Mouse (Mus musculus) c-Kit-positive CD71-positive TER-119-negative erythroid progenitor cells, embryonic 14.5 days (primary cell): ENCODE measurements around the gene Pigc.

Experiments used
- DNase-seq: peaks from one replicate; pipeline ENCODE4 v3.0.0-alpha.2; 2013; ENCODE audit warnings: low read depth

Gene Pigc

GRCm38 (mm10) chr1:161968589-161969407 lies at the start of gene Pigc:
Gene Pigc, plus strand, starts transcription at chr1:161969186.
- peak; percentile 70 for DNase-seq

DNA sequence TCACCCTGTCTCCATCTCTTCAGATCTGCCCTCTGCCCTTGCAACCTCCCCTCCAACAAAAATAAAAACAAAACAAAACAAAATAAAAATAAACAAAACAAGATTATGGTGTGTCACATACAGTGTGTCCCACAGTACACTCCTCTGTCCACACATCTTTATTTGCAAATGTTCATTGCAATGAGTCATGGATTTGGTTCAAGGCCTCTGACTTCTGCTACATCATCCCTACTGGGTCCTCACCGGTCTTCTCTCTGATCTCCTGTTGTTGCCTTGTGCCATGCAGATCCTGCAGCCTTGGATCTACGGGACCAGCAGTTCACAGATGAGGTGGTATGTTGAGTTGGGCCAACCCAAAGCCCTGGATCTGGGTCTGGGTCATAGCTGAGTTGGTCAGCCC lies 49.4 kb upstream of the Pigc start:
- DNase-seq: no peak

GRCm38 (mm10) chr1:161920475-161921454 lies 48.2 kb upstream of the Pigc start:
- DNase-seq: no peak

DNA sequence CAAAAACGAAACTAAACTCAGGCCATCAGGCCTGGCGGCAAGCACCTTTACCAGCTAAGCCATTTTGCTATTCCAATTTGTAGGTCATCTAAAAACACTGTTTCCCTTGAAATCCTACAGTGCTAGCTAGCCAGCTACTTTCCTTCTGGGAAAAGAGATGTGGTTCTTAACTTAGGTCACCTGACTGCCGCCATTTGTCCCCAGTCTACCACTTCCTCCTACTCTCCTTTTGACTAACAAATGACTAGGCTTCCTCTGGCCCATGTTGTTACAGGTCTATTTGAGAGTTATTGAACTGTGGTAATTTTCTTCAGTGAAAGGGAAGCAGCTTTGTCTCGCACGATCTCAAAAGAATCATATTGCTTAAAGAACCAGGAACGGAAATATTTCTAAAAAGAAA lies 47.1 kb upstream of the Pigc start:
- no peak for DNase-seq

GRCm38 (mm10) chr1:161924321-161924720 lies 44.7 kb upstream of the Pigc start:
- DNase-seq: no peak

- no peak for DNase-seq
Measured at GRCm38 (mm10) chr1:161925281-161925805, 43.6 kb upstream of the Pigc start.

DNA sequence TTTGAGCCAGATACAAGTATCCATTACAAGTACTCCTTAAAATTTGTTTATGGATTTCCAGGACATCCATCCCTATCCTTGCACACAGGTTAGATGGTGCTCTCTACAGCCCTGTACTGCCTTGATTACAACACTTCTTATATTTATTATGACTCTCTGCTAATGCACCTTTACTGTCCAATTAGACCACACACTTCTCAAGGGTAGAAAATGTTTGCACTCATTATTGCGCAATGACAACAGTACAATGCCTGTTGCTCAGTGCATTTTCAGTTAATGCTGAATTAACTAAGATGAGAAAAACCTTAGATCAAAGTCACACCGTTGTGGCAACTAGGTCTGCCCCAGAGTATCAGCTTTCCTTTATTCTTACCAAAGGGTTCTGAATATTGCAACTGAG lies 41.0 kb upstream of the Pigc start:
- DNase-seq: no peak

DNA sequence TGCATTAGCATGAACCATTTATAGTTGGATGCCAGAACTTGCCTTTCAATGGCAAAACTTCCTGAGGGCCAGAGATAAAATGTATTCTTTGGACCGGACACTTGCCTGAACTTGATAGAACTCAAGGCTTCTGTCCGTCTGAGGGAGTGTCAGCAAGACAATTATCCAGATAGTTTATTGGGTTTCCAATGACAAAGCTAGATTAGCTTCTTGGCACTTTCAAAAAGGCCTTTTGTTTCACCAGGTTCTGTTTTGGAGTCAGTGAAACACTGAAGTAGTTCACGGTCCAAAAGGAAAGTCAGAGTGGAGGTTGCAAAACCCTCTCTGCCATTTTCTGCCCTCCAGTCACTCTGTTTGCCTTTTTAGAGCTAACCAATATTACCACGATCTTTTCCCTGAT lies 37.7 kb upstream of the Pigc start:
- DNase-seq: no peak

GRCm38 (mm10) chr1:161931817-161932216 lies 37.2 kb upstream of the Pigc start:
- no peak for DNase-seq

DNA sequence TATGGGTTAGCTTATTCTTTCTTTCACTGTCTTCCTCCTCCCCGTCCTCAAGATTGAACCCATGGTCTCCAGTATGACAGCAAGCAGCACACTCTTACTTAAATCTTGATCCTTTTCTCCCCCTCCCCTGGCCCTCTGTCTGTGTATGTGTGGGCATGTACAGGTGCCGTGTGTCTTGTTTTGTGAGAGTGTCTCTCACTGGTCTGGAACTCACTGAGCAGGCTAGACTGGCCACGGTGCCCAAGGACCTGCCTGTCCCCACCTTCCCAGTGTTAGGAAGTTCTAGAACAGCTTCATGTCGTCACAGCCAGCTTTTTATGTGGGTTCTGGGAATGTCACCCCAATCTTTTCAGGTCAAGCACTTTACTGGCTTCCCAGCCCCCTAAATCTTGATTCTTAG lies 36.7 kb upstream of the Pigc start:
- DNase-seq: no peak

GRCm38 (mm10) chr1:161942082-161942481 lies 26.9 kb upstream of the Pigc start:
- no peak for DNase-seq

- DNase-seq: no peak
Measured at GRCm38 (mm10) chr1:161951009-161951779, 17.8 kb upstream of the Pigc start.

- DNase-seq: no peak
Measured at GRCm38 (mm10) chr1:161952599-161952998, 16.4 kb upstream of the Pigc start.

DNA sequence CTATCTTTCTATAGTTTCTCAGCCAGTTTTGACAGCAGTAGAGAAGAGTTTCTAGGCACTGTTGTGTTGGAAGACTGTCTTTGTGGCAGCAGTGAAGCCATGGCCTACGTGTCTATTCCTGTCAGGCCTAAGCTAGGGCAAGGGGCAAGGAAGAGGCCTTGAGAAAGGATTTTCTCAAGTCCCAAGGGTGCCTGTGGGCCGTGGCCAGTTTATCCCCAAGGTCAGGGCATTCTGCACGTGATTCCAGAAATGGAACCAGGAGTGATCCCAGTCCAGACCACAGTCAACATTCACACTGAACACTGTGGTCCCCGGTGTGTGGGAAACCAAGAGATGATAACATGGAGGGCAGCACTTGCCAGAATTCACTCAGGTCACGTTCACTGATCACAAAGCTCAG lies 13.1 kb upstream of the Pigc start:
- DNase-seq: no peak

GRCm38 (mm10) chr1:161957964-161958950 lies 10.7 kb upstream of the Pigc start:
- no peak for DNase-seq

DNA sequence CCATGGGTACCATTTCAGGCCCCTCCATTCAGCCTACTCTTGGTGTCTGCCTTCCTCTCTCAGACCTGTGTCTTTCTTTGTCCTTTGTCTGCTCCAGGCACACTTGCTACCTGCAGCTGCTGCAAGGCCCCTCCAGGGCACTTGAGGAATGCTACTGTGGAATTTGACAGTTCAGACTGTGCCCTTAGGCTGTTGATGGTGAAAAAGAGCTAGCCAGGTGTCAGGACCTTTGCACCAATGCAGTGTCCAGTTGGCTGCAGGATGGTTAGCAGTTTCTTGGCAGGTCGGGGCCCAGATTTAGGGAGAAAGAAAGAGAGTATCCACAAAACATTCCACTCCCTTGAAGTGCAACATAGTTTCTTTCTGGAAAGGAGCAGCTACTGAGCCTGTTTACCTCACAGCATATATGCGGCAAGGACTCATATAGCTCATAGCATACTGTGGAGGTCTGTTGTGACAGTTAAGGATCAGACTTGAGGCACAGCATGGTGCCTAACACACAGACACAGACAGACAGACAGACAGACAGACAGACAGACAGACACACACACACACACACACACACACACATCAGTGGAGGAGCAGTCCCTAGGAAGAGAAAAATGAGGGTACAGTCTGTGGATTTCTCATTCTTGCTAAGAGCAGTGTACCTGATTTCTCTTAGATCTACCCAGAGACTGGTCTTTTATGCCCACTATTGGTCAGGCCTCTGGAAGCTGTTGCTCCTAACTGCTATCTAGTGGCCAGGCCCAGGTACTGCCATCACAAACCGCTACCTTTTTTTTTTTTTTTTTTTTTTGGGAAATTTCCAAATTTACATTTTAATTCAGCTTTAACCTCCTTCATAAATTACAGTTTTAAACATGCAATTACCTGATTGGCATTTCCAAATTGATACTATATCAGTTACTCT lies 6.3 kb upstream of the Pigc start:
- DNase-seq: no peak

GRCm38 (mm10) chr1:161967936-161968335 lies 1.1 kb upstream of the Pigc start:
- DNase-seq: no peak

DNA sequence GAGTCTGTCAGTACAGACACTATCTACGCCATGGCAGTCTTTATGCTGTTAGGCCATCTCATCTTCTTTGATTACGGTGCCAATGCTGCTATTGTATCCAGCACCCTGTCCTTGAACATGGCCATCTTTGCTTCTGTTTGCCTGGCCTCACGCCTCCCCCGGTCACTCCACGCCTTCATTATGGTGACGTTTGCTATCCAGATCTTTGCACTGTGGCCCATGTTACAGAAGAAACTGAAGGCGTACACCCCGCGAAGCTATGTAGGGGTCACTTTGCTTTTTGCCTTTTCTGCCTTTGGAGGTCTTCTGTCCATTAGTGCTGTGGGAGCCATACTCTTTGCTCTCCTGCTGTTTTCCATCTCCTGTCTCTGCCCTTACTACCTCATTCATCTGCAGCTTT lies 1.9 kb downstream of the Pigc start:
- no peak for DNase-seq

GRCm38 (mm10) chr1:161972233-161972632 lies 3.2 kb downstream of the Pigc start:
- no peak for DNase-seq
